Mouse (Mus musculus) neural tube, embryonic 12.5 days (tissue): Measurements from ENCODE around the gene Olfr1016. TPM values are rescaled to one million over a fixed set of nuclear protein-coding genes. Genes with fewer than 3 reads are reported as not detected.

Experiments used
- ATAC-seq: fragments of 200-750 bp; cut with Nextera tagmentation; 2 replicates; pipeline ENCODE4 v1.8.0; 2017; ENCODE audit warnings: low read depth, mild to moderate bottlenecking, moderate TSS enrichment, moderate library complexity; ENCODE audit not compliant: low FRiP score
- H3K27ac ChIP-seq: fragments of 300-500 bp; sonication (generic); 2 replicates; pipeline ENCODE4 v1.5.1; 2016
- H3K27me3 ChIP-seq: fragments of 300-500 bp; sonication (generic); replicated peaks from 2 replicates; pipeline ENCODE4 v1.6.1; 2016; ENCODE audit warnings: mild to moderate bottlenecking
- H3K36me3 ChIP-seq: fragments of 300-500 bp; sonication (generic); 2 replicates; pipeline ENCODE4 v1.6.1; 2016; ENCODE audit warnings: mild to moderate bottlenecking
- H3K4me1 ChIP-seq: fragments of 300-500 bp; sonication (generic); 2 replicates; pipeline ENCODE4 v1.6.1; 2016
- H3K4me2 ChIP-seq: fragments of 300-500 bp; sonication (generic); replicated peaks from 2 replicates; pipeline ENCODE4 v1.6.1; 2016; ENCODE audit warnings: mild to moderate bottlenecking
- H3K4me3 ChIP-seq: fragments of 300-500 bp; sonication (generic); 2 replicates; pipeline ENCODE4 v1.5.1; 2016
- H3K9ac ChIP-seq: fragments of 300-500 bp; sonication (generic); 2 replicates; pipeline ENCODE4 v1.6.1; 2016; ENCODE audit warnings: mild to moderate bottlenecking
- H3K9me3 ChIP-seq: fragments of 300-500 bp; sonication (generic); 2 replicates; pipeline ENCODE4 v1.6.1; 2016; ENCODE audit warnings: mild to moderate bottlenecking
- WGBS: fragments of 180-500 bp; shearing (Covaris S2); methylation state at CpG from one replicate; pipeline ENCODE4 v1.1.7; 2016; 5-methylcytosine and 5-hydroxymethylcytosine counted together
- polyA plus RNA-seq: library from polyadenylated mRNA; unstranded; fragments of >200 nt; fragmentation: Nextera tagmentation; extraction: Ambion mirVana; gene quantifications from 2 replicates; pipeline ENCODE4 v1.2.1, GENCODE M21; 2016

Olfr1016 gene
- not detected in 2 replicates for polyA plus RNA-seq

- H3K27me3 ChIP-seq = no peaks in the 10 kb centered on the region
- no peaks in the 10 kb centered on the region for H3K4me1 ChIP-seq
- H3K9me3 ChIP-seq = no peaks in the 10 kb centered on the region
- no peaks in the 10 kb centered on the region for H3K36me3 ChIP-seq
- 93% methylated on average over 2 of the region's 2 CpGs for WGBS
- H3K27ac ChIP-seq = no peak within 1 kb of the TSS
- ATAC-seq = no peak
- H3K4me2 ChIP-seq = no peak within 1 kb of the TSS
- no peak within 1 kb of the TSS for H3K4me3 ChIP-seq
- no peak within 1 kb of the TSS for H3K9ac ChIP-seq
Measured at GRCm38 (mm10) chr2:85802444-85802843, at the start of gene Olfr1016. Olfr1016 (minus strand) TSS chr2:85802544.

- WGBS = 84% methylated on average over 1 of the region's 1 CpGs
- H3K27ac ChIP-seq = no peak within 1 kb of the TSS
- ATAC-seq = no peak
- no peaks in the 10 kb centered on the region for H3K36me3 ChIP-seq
- H3K4me2 ChIP-seq = no peak within 1 kb of the TSS
- H3K9me3 ChIP-seq = no peaks in the 10 kb centered on the region
- no peak within 1 kb of the TSS for H3K9ac ChIP-seq
- no peak within 1 kb of the TSS for H3K4me3 ChIP-seq
- no peaks in the 10 kb centered on the region for H3K4me1 ChIP-seq
- H3K27me3 ChIP-seq = no peaks in the 10 kb centered on the region
Measured at GRCm38 (mm10) chr2:85846730-85847129, 44.4 kb upstream of the Olfr1016 start, which contains the start of gene Olfr1020. Olfr1020 (plus strand) TSS chr2:85847030.

GRCm38 (mm10) chr2:85845383-85845782 is 43.0 kb upstream of the Olfr1016 start, which contains the start of gene Olfr1019:
Olfr1019 (minus strand) TSS chr2:85845483.
- Histone ChIP-seq H3K27ac (no peak within 1 kb of the TSS), H3K36me3 (no peaks in the 10 kb centered on the region), H3K27me3 (no peaks in the 10 kb centered on the region), H3K4me2 (no peak within 1 kb of the TSS), H3K4me3 (no peak within 1 kb of the TSS), H3K9me3 (no peaks in the 10 kb centered on the region), H3K4me1 (no peaks in the 10 kb centered on the region), H3K9ac (no peak within 1 kb of the TSS)
- ATAC-seq = no peak

GRCm38 (mm10) chr2:85818179-85818578 is 15.8 kb upstream of the Olfr1016 start, which contains the start of gene Olfr1018:
Olfr1018 (plus strand) TSS chr2:85818479.
- ATAC-seq = no peak
- Histone ChIP-seq H3K4me2 (no peak within 1 kb of the TSS), H3K9me3 (no peaks in the 10 kb centered on the region), H3K4me3 (no peak within 1 kb of the TSS), H3K27me3 (no peaks in the 10 kb centered on the region), H3K4me1 (no peaks in the 10 kb centered on the region), H3K9ac (no peak within 1 kb of the TSS), H3K36me3 (no peaks in the 10 kb centered on the region), H3K27ac (no peak within 1 kb of the TSS)

- 88% methylated on average over 4 of the region's 4 CpGs for WGBS
- H3K27me3 ChIP-seq = no peaks in the 10 kb centered on the region
- H3K9ac ChIP-seq = no peak overlapping the region
- H3K9me3 ChIP-seq = no peaks in the 10 kb centered on the region
- H3K36me3 ChIP-seq = no peaks in the 10 kb centered on the region
- H3K27ac ChIP-seq = no peak overlapping the region
- H3K4me2 ChIP-seq = no peak overlapping the region
- no peak overlapping the region for H3K4me3 ChIP-seq
- ATAC-seq = no peak
- H3K4me1 ChIP-seq = no peaks in the 10 kb centered on the region
Measured at GRCm38 (mm10) chr2:85804501-85804900, 2.2 kb upstream of the Olfr1016 start.

GRCm38 (mm10) chr2:85792331-85792730 is 10.0 kb downstream of the Olfr1016 start:
- Histone ChIP-seq H3K4me3 (no peak overlapping the region), H3K4me2 (no peak overlapping the region), H3K27me3 (no peaks in the 10 kb centered on the region), H3K36me3 (no peaks in the 10 kb centered on the region), H3K9me3 (no peaks in the 10 kb centered on the region), H3K4me1 (no peaks in the 10 kb centered on the region), H3K9ac (no peak overlapping the region), H3K27ac (no peak overlapping the region)
- ATAC-seq = no peak
- WGBS = 55% methylated on average over 2 of the region's 2 CpGs

GRCm38 (mm10) chr2:85781717-85782116 is 20.6 kb downstream of the Olfr1016 start, which contains the start of gene Olfr1015:
Olfr1015 (plus strand) TSS chr2:85782017.
- ATAC-seq = no peak
- H3K9ac ChIP-seq = no peak within 1 kb of the TSS
- H3K4me3 ChIP-seq = no peak within 1 kb of the TSS
- no peaks in the 10 kb centered on the region for H3K27me3 ChIP-seq
- H3K9me3 ChIP-seq = no peaks in the 10 kb centered on the region
- no peak within 1 kb of the TSS for H3K4me2 ChIP-seq
- no peak within 1 kb of the TSS for H3K27ac ChIP-seq
- H3K4me1 ChIP-seq = no peaks in the 10 kb centered on the region
- H3K36me3 ChIP-seq = no peaks in the 10 kb centered on the region

GRCm38 (mm10) chr2:85772413-85772812 is 29.9 kb downstream of the Olfr1016 start, which contains the start of gene Olfr1014:
Olfr1014 (plus strand) TSS chr2:85772713.
- Histone ChIP-seq H3K4me2 (no peak within 1 kb of the TSS), H3K4me1 (no peaks in the 10 kb centered on the region), H3K9ac (no peak within 1 kb of the TSS), H3K9me3 (no peaks in the 10 kb centered on the region), H3K4me3 (no peak within 1 kb of the TSS), H3K27me3 (no peaks in the 10 kb centered on the region), H3K36me3 (no peaks in the 10 kb centered on the region), H3K27ac (no peak within 1 kb of the TSS)
- no peak for ATAC-seq

GRCm38 (mm10) chr2:85766798-85767197 is 35.5 kb downstream of the Olfr1016 start, which contains the start of gene Olfr1013:
Olfr1013 (plus strand) TSS chr2:85767098.
- no peak within 1 kb of the TSS for H3K27ac ChIP-seq

GRCm38 (mm10) chr2:85762666-85763065 is 39.7 kb downstream of the Olfr1016 start, which contains the start of gene Olfr1012:
Olfr1012 (minus strand) TSS chr2:85762766.
- ATAC-seq = no peak
- Histone ChIP-seq H3K36me3 (no peaks in the 10 kb centered on the region), H3K9ac (no peak within 1 kb of the TSS), H3K4me1 (no peaks in the 10 kb centered on the region), H3K27ac (no peak within 1 kb of the TSS), H3K9me3 (no peaks in the 10 kb centered on the region), H3K27me3 (no peaks in the 10 kb centered on the region), H3K4me3 (no peak within 1 kb of the TSS), H3K4me2 (no peak within 1 kb of the TSS)
- 63% methylated on average over 1 of the region's 1 CpGs for WGBS

More at GRCm38 (mm10) chr2:85766798-85767197, 35.5 kb downstream of the Olfr1016 start, which contains the start of gene Olfr1013:
- Histone ChIP-seq H3K4me3 (no peak within 1 kb of the TSS), H3K9ac (no peak within 1 kb of the TSS), H3K4me2 (no peak within 1 kb of the TSS), H3K4me1 (no peaks in the 10 kb centered on the region), H3K27me3 (no peaks in the 10 kb centered on the region), H3K36me3 (no peaks in the 10 kb centered on the region), H3K9me3 (no peaks in the 10 kb centered on the region)
- no peak for ATAC-seq

GRCm38 (mm10) chr2:85753822-85754221 is 48.5 kb downstream of the Olfr1016 start:
- Histone ChIP-seq H3K36me3 (no peaks in the 10 kb centered on the region), H3K4me3 (no peak overlapping the region), H3K9me3 (no peaks in the 10 kb centered on the region), H3K4me1 (no peaks in the 10 kb centered on the region), H3K27ac (no peak overlapping the region), H3K4me2 (no peak overlapping the region), H3K27me3 (no peaks in the 10 kb centered on the region), H3K9ac (no peak overlapping the region)
- WGBS = 87% methylated on average over 4 of the region's 4 CpGs
- no peak for ATAC-seq
